ENCODE assay signal across 25 mouse cellular contexts in the genomic region with DNA sequence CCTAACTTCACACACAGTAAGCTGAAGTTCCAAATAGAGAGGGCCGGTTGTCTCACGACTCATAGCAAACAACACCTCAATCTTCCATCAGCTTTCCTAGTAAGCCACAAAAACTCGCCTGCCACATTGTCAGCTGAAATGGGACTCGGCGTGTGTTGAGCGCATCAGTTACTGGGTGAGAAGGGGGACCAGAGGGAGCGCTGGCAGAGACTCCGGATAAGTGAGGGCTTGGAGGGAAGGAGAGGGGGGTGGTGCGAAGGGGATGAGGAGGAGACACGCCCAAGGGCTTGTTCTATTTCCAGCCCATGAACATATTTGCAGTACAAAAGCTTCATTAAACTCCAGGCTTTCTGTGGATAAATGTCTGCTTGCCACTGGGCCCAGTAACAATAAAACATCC.
DNase-seq lines count a peak whose midpoint lies in the region; ATAC-seq and TF ChIP-seq lines count a peak whose summit lies in the region.
"Had no signal": no experiment of that assay in that cellular context is flagged by ENCODE, and none has a peak within 500 bp of the region (broad histone marks: within the 10 kb centered on the region; RNA-seq: fewer than 3 reads in every experiment).

No protein-coding gene starts in this region.

- H3K4me2 ChIP-seq in forebrain, postnatal 0 days (ENCODE audit: low read depth): no peak overlapping the region
- no peak overlapping the region for H3K4me2 ChIP-seq in forebrain, embryonic 13.5 days
- H3K4me2 ChIP-seq in lung, embryonic 14.5 days: no peak overlapping the region
- H3K4me2 ChIP-seq: embryonic facial prominence, embryonic 15.5 days; forebrain, embryonic 15.5 days; heart, embryonic 13.5 days; hindbrain, embryonic 12.5 days had no signal

- no peak overlapping the region for H3K9ac ChIP-seq in forebrain, postnatal 0 days
- H3K9ac ChIP-seq in forebrain, embryonic 13.5 days: no peak overlapping the region
- H3K9ac ChIP-seq in lung, embryonic 14.5 days: no peak overlapping the region
- H3K9ac ChIP-seq: embryonic facial prominence, embryonic 15.5 days; forebrain, embryonic 15.5 days; heart, embryonic 13.5 days; hindbrain, embryonic 12.5 days had no signal

- no peaks in the 10 kb centered on the region for H3K4me1 ChIP-seq in forebrain, postnatal 0 days (ENCODE audit: insufficient read depth)
- H3K4me1 ChIP-seq in forebrain, embryonic 13.5 days: peaks cover 13% of the 10 kb centered on the region
- peaks cover 7% of the 10 kb centered on the region; the same call in 1 of the 2 replicates for H3K4me1 ChIP-seq in lung, embryonic 14.5 days (ENCODE audit: insufficient read depth)
- H3K4me1 ChIP-seq: forebrain, embryonic 15.5 days; hindbrain, embryonic 12.5 days had no signal

- intact Hi-C loops in heart, postnatal 10 days (cut with DNase I): no loop called here

- no peaks in the 10 kb centered on the region for H3K36me3 ChIP-seq in forebrain, postnatal 0 days (ENCODE audit: insufficient read depth)
- no peaks in the 10 kb centered on the region for H3K36me3 ChIP-seq in forebrain, embryonic 13.5 days (ENCODE audit: poor library complexity, severe bottlenecking)
- H3K36me3 ChIP-seq in lung, embryonic 14.5 days (ENCODE audit: insufficient read depth): no peaks in the 10 kb centered on the region
- H3K36me3 ChIP-seq: embryonic facial prominence, embryonic 15.5 days; forebrain, embryonic 10.5 days; forebrain, embryonic 15.5 days; heart, embryonic 13.5 days; hindbrain, embryonic 12.5 days had no signal

- H3K9me3 ChIP-seq in forebrain, postnatal 0 days (ENCODE audit: low read length): no peaks in the 10 kb centered on the region
- H3K9me3 ChIP-seq in forebrain, embryonic 13.5 days (replicated peaks): no peaks in the 10 kb centered on the region
- H3K9me3 ChIP-seq in lung, embryonic 14.5 days (ENCODE audit: low read depth, low read length): no peaks in the 10 kb centered on the region
- H3K9me3 ChIP-seq: embryonic facial prominence, embryonic 15.5 days; forebrain, embryonic 10.5 days; forebrain, embryonic 15.5 days; heart, embryonic 13.5 days; hindbrain, embryonic 12.5 days had no signal

- no peak for TF ChIP-seq CTCF in forebrain, postnatal 0 days (IDR thresholded peaks at IDR 0.05; ENCODE audit: low read depth)
- TF ChIP-seq CTCF in lung, embryonic 14.5 days (IDR thresholded peaks at IDR 0.05; ENCODE audit: low read depth): no peak

- ATAC-seq in forebrain, postnatal 0 days: no peak
- ATAC-seq in forebrain, embryonic 13.5 days: no peak
- no peak for ATAC-seq in lung, embryonic 14.5 days (ENCODE audit: insufficient read depth)
- ATAC-seq: CD4-positive, CD25-positive, alpha-beta regulatory T cell, adult 4 months; forebrain, embryonic 15.5 days; hindbrain, embryonic 16.5 days had no signal

- no peaks in the 10 kb centered on the region for H3K27me3 ChIP-seq in forebrain, postnatal 0 days (ENCODE audit: insufficient read depth, low read length)
- 0 out of 2 replicates have a peak, but pooled peaks cover 4% of the 10 kb centered on the region for H3K27me3 ChIP-seq in forebrain, embryonic 13.5 days
- no peaks in the 10 kb centered on the region for H3K27me3 ChIP-seq in lung, embryonic 14.5 days (ENCODE audit: insufficient read depth, low read length)
- H3K27me3 ChIP-seq: embryonic facial prominence, embryonic 15.5 days; forebrain, embryonic 15.5 days; hindbrain, embryonic 12.5 days had no signal

- H3K4me3 ChIP-seq in forebrain, postnatal 0 days (ENCODE audit: low read depth, low read length): no peak overlapping the region
- H3K4me3 ChIP-seq in forebrain, embryonic 13.5 days: no peak overlapping the region
- no peak overlapping the region for H3K4me3 ChIP-seq in lung, embryonic 14.5 days (ENCODE audit: low read depth, low read length)
- H3K4me3 ChIP-seq: embryonic facial prominence, embryonic 15.5 days; erythroblast, embryonic 14.5 days; forebrain, embryonic 10.5 days; forebrain, embryonic 15.5 days; gastrocnemius, adult 2 months; heart, embryonic 13.5 days; hindbrain, embryonic 12.5 days had no signal

- DNase-seq in forebrain, postnatal 0 days: peak; percentile 26
- DNase-seq in lung, embryonic 14.5 days: peak; percentile 38
- no peak for DNase-seq in lung, postnatal 36 days
- DNase-seq in right cerebral cortex, postnatal 14 days: peak; percentile 16
- DNase-seq in right cerebral cortex, adult 18-20 months: no peak
- DNase-seq in heart, postnatal 10 days: no peak
- DNase-seq: adrenal gland, adult 2 months; adrenal gland, postnatal 25 days; B cell, adult 2 months; cerebellum, adult 11 months; cerebellum, adult 8-10 months; cerebellum, postnatal 14 days; embryo, embryonic 11 days; gastrocnemius, adult 2 months; gastrocnemius, postnatal 25 days; heart, postnatal 4 days had no signal

- 35% methylated on average over 10 of the region's 10 CpGs for WGBS in forebrain, postnatal 0 days
- 59% methylated on average over 10 of the region's 10 CpGs for WGBS in forebrain, embryonic 13.5 days
- WGBS in lung, embryonic 14.5 days: 24% methylated on average over 10 of the region's 10 CpGs

- H3K27ac ChIP-seq in forebrain, postnatal 0 days (ENCODE audit: low read depth, low read length): no peak overlapping the region
- H3K27ac ChIP-seq in forebrain, embryonic 13.5 days: no peak overlapping the region
- no peak overlapping the region for H3K27ac ChIP-seq in lung, embryonic 14.5 days (ENCODE audit: low read depth)
- H3K27ac ChIP-seq: embryonic facial prominence, embryonic 15.5 days; forebrain, embryonic 10.5 days; forebrain, embryonic 15.5 days; gastrocnemius, adult 2 months; heart, embryonic 13.5 days; hindbrain, embryonic 12.5 days had no signal

Comparison
In these comparisons a context has a peak if more than half of its experiments do, and no peak if none do; other contexts are left out.
1. DNase-seq: peak in forebrain, postnatal 0 days (single experiment), lung, embryonic 14.5 days (single experiment) and right cerebral cortex, postnatal 14 days (single experiment); none in lung, postnatal 36 days (single experiment), right cerebral cortex, adult 18-20 months (single experiment) and heart, postnatal 10 days (0 of 2).